Mouse (Mus musculus) retina, adult 2 months (tissue): ENCODE data around the gene Supt3.

ENCODE experiments used
- DNase-seq: peaks from one replicate; pipeline ENCODE4 v3.0.0-alpha.2; 2012; ENCODE audit warnings: low read depth, low spot score

Gene Supt3

DNA sequence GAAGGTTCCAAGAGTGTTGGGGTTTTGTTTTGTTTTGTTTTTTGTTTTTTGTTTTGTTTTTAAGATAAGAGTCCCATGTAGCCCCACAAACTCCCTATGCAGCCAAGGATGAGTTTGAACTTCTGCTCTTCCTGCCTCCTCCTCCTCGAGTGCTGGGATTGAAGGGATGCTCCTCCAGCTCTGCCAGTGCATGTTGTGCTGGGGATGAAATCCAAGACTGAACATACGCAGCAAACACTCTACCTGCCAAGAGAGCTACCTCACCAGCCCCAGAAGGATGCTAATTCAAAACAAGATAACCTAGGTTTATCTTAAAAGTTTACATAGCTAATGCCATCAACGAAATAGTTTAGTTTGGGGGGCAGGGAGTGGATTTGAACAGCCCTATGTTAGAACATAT, 276.4 kb downstream of the Supt3 start:
- DNase-seq: no peak

DNA sequence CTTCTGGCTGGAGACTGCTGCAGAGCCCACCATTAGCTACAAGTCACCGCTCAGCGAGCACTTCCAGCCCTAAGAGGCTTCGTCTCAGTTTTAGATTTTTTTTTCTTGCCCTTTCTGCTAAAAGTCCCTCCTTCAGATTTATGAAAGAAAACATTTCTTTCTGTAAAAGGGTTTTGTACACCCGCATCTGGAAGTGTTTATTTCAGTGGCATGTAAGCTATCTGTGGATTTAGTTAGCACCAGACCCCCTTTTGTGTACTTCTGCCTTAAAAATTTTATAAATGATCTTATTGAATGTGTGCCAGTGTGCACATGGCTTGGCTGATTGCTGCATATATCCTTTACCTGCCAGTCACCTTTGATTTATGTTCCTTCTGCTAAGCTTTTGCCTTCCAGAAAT, 277.6 kb downstream of the Supt3 start:
- DNase-seq: no peak

DNA sequence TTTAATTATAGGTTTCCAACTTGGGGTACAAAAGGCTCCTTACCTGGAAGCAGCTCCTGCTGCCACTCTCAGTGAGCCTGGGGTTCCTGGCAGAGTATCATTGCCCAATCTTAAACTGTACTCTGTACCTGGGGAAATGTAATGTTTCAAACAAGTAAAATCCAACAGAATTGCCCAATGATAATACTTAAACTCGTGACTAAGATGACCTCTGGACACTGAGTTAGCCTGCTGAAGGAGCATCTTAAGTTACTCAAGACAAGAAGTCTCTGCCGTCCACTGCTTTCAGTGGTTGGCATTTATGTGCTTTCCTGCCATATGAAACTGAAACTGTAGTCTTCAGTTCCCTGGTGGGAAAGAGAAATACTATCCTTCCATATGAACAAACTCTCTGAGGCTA, 279.9 kb downstream of the Supt3 start:
- no peak for DNase-seq

DNA sequence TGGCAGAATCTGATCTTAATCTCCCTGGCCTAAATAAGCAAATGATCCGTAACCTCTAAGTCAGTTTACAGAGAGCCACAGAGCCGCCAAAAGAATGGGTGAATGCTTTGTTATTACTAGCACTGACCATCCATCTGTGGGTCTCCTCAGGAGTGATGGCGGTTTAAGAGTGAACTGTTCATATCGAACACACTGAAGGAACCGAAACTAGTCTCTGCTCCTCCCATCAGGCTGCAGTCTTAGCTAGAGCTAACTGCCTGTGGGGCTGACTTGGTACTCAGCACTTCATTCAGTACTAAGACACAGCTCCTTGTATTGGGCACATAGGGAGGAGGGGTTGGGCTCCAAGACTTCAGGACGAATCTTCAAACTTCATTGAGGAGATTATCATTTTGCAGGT, 280.8 kb downstream of the Supt3 start:
- no peak for DNase-seq

DNA sequence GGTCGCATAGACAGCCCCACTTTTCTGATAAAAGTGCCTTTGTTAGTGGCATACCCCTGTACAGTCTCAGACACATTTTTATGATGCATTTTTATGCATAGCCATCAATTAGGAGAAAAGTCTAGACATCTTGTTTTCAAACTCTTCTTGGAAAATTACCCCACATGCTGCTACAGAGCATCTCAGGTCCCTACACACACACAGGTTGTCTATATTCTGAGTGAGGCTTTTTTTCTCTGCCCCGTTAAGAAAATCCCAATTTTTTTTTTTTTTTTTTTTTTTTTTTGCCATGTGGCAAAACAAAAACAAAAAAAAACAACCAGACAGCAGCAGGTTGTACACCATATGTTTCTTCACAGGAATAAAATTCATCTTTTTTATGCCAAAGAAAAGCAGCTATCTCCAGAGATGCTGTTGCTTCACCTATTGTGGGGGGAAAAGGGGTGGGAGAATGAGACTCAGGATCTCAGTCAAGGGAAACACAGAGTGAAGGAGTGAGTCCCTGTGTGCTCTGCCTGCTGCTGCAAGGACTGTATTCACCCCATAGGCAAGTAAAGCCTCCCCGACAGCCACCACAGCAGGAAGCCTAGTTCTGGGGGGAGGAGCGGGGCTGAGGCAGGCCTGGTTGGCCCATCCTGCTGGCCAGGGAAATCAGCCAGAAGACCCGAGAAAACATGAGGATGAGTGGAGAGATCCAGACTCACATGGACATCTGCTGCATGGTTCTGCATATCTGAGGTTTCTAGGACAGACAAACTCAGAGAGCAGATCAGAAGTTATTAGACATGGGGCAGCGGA, 281.8 kb downstream of the Supt3 start:
- DNase-seq: no peak

DNA sequence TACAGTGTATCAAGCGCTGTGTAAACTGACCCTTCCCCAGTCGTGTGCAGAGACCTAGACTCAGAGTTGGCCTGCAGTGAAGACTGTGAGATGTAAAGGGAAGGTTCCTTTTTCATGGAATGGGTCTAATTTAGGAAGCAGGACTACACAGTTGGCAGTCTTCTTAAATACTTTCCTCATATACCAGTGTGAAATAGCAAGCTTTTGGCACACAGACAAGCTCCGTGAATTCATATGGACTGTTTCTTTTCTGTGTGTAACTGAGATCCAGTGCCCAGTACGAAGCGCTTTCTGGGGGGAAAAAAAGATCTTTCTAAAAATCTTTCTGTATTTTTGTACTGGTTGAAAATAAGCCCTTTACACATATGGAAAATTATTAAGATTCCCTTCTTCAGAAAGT, 286.8 kb downstream of the Supt3 start:
- no peak for DNase-seq

DNA sequence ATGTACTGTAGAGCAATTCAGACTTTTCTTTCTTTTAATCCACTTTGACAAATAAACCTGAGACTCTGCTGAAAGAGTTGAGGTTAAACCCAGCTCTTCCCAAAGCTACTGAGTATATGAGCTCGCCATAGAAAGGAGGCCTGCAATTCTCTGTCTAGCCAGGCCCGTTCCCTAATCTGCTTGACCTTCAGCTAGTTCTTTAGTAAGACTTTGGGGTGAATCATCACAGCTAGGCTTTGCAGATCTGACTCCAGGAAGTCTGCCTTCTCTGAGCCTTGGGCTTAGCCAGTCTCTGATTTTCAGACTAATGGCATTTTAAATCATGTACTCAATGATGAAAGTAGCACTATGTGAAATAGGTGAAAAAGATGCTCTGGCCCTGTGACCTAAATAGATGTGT, 288.5 kb downstream of the Supt3 start:
- DNase-seq: no peak

DNA sequence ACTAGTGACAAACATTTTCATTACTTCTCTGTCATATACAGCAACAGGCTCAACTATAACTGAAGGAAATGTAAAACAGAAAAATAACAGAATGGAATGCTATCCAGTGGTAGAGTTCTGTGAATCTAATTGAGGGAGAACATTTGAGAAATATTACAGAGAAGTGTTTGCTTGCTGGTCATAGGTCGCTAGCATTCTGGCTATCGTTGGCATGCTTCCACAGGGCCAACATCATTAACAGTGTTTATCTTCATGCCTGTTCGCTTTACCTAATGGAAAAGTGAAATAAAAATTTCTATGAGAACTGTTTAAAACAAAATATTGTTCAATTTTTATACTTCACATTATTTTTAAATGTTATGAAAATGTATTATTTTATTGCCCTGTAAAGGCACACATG, 290.5 kb downstream of the Supt3 start:
- no peak for DNase-seq

DNA sequence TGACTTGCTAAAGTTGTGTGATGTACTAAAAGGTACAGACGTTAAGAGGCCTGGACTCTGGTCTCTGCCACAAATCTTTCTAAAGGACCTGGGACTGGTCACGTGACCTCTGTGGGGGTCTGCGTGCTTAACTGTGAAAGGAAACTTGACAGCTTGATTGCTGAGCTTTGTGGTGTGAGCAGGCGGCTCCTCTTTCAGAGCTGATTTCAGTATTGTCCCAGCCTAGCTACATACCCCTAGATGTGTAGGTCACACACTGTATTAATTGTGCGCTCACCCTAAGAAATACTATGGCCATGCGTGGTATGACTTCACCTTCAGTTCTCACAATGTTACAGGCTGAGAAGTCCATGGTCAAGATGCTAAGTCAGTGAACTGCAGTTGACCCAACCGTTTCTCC, 291.4 kb downstream of the Supt3 start:
- DNase-seq: no peak

DNA sequence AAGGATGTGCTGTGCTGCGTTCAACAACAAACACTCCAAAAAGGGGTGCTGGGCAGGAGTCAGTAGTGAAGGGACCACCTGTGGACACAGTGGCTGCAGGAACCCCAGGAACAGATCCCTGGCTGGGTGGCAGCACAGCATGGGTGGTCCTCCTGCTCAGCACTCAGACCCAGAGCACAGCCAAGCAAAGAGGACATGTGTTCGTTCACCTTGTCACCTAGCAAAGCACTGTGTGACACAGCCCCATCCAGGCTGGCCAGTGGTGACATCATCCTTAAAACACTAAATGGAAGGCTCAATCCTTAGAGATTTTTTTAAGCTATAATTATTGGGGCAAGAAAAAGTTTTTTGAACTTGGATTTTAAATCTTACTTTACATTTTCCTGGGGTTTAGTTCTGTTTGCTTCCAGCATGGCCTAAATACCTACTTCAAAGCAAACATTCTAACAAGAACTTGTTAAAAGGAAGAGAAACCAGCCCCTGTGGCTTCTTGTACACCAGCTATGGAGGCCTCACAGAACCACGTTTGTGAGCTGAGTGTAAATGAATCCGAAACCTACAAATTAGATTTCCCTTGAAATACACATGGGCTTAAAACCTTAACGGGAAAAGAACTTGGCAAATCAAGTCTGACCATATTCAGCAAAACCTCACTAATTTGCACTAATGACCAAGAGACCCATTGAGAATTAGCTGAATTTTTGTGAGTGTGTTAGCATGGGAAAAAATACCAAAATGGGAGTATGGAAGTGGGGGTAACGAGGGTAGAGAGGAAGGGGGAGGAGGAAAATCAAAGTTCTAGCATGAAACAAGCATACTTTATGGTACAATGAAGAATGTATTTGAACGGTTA, 295.8 kb downstream of the Supt3 start:
- DNase-seq: no peak

DNA sequence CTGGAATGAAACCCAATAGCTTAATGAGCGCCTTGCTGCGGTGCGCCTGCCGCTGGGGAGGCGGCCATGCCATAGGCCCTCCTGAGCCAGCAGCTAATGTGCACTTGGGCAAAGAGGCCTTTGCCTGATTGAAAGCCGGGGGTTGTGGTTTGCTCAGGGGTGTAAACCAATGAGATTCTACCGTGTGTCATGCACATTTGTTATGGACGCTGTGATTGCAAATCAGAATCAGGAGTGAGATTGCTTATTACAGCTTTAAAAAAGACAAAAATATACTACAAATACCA, 296.3 kb downstream of the Supt3 start:
- DNase-seq: no peak

DNA sequence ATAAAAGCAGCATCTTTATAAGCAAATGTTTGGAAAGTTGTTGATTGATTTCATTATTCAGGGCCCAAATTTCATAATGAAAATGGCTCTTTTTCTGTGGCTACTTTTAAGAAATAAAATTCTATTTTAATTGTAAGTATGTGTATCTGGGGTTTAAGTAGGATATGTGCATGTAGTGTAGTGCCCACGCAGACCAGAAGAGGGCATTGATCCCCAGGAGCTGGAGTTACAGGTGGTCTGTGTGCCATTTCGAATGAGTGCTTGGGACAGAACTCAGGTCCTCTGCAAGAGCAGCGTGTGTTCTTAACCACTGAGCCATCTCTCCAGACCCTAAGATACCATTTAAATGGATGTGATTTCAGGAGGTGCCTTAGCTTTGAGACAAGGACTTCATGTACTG, 296.8 kb downstream of the Supt3 start:
- DNase-seq: no peak

DNA sequence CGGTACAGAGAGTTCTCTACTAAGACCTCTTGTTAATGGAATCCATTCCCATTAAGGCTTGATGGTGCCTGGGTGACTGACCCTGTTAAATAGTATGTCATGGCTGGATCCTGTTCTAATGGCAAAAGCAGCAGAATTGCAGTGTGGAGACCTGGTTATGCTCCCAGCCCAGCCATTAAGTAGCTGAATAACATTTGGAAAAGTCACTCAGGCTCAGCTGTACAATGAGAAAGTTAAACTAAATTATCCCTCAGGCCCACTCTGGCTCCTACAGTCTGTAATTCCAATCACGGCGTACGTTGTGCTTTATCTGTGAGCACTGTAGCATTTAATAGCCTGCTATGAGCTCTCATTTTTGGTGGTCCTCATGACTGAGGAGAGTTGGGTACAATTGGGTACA, 300.0 kb downstream of the Supt3 start:
- DNase-seq: no peak

DNA sequence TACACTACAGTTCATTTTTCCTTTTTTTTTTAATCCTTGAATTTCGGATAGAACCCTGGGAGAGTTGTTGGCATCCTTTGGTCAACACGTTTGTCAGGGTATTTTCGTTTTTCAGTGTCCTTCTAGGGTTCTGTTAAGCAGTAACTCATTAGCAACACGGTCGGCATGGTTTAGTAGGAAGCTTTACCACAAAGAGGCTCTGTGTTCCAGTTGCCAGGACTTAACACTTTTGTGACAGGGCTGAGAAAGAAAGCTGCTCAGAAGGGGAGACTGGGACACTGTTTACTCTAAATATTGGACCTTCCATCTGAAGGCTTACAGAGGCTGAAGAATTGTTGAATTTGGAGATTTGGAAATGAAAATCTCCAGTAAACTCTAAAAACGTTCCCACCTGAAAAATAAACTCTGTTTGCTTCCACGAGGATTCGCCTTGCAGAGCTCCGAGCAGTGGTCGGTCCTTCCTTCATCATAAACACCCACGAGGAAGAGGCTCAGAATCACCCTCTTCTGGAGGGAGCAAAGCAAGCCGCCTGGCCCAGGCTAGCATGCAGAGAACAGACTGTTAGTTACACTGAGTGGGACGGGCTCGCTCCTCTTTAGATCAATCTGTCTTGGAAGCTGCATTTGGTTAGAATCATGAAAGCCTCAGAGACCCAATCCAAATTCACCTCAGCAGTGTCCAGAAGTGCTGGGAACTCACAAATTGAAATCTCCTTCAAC, 301.1 kb downstream of the Supt3 start:
- no peak for DNase-seq

DNA sequence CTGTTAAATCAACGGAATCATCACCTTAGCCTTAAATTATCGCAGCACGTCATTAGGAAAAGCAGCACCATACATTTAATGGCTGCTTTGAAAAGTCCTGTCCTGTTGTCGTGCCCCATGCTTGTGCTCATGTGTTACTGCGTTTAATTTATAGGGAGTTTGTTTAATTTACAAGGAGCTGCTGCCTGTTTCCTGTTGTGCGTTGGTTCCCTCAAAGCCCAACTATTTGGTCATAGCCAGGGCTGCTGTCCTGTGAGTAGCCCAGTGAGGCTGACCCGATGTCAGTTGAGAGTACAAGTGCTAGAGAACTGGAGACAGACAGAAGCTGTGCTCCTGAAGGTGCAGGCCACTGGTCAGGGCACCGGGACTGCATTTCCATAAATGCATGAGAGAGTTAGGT, 304.6 kb downstream of the Supt3 start:
- no peak for DNase-seq

DNA sequence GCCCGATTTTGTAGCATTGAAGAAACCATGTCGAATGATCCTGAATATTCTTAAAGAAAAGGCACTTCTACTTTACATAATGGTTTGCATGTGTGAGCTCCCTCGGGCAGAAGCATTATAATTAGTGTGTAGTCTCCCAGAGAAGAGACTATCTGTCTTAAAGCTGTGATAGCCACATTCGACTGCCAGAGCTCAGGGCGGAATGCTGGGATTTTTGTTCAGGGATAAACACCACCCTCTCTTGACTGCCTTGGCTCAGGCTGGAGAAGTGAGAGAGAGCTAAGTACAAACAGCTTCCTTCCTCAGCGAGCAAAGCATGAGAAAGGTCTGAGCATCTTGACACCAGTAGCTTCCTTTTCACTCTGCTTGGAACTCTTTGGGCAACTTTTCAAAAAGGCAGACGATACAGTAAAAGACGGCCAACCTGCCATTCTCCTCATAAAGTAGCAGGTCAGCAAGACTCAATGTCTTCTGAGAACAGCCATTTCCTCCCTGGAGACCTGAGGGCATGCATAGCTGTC, 305.1 kb downstream of the Supt3 start:
- no peak for DNase-seq

DNA sequence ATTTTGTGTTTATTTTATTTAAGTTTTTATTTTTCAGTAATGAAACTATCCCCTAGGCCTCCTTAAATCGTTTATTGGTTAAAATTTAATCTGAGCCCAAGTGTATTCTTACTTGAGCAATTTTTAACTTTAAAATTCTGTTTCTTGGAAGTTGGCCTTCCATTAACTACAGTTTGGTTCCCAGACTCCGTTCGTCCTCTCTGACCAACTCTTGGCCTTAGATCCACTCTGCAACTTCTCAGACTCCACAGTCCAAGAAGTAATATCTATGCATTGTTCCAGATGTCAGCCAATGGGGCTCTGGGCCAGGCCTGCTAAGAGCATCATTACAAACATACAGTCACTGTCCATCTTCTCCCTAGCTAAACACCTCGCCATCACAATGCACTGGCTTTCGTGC, 309.4 kb downstream of the Supt3 start:
- DNase-seq: no peak

DNA sequence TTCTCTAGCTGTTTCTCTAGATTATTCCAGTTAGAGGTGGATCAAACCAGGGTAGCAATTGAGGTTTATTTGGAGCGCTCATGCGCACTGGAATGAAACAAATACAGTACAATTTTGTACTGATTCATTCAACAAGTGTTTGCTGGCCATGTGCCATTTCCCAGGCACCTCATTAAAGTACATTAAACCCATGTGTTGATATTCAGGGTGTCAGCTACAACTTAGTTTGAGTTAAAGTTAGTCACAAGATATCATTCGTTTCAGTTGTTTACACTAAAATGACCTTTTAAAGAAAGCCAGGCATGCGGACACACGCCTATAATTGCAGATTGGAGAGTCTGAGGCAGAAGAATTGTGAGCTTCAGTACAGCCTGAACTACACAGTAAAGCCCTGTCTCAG, 310.1 kb downstream of the Supt3 start:
- no peak for DNase-seq

DNA sequence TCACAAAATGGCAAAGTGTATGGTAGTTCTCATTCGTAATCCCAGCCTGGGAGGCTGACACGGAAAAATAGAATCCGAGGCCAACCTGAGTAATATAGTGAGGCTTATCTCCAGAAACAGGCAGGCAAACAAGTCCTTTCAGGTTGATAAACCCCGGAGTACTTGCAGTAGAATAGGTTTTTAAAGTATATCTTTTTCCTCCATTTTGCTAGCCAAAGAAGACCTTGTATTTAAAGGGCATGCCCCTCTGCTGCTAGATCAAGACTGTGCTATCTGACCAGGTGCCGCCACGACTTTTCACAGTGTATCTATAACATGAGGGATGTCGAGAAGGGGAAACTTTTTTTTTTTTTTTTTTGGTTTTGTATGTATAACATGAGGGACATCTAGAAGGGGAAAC, 324.1 kb downstream of the Supt3 start:
- no peak for DNase-seq

DNA sequence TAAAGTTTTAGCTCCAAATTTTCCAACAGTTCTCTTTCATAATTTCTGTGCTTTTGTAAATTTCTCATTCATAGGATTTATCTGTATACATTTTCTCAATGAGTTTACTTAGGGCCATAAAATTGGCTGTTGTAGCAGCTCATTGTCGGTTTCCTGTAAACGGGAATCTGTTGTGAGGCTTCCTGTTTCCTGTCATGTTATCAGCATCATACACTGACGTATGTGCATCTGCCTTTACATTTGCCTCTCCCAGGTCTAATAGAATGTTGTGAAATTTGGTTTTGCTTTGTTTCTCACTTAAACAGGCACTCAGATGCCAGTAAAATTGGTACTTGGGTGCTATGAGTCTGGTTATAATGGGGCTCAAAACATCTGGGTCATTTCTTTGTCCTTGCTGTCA, 338.4 kb downstream of the Supt3 start:
- no peak for DNase-seq

DNA sequence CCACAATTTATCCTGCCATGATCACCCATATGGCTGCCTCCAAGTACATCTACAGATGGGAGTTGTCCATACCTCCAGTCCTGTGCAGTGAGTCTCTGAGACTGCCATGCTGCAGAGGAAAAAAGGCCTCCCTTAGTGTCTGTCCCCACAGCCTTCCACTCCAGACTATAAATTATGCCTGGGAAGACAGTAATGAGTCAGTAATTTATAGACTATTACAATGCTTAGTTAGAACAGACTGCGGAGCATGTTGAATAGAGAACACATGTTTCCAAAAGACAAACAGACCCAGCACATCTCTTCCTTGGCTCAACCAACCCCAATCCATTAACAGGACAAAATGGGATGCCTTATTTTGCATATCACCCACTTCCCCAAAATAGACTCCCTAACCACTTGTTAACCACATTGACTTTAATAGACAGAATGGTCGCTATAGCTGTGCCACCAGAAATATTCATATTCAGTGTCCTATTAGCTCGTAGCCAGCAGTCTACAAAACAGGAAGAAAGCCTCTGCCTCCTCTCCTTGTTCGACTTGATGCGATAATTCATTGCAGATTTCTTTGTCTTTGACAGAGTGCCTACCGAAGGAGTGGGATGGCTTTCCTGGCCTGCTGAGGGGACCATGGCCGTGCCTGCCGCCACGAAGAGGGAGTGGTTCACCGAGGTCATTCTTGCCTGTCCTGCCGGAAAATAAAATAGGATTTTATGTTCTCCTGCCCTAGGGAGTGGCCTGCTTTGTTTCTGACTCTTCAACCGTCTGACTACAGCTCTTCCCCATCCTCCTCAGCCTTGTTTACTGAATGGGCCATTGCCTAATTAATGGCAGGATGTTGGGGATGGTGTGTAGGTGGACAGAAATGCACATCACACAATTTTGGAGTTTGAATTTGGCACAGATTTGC, 341.9 kb downstream of the Supt3 start:
- DNase-seq: no peak
